Mouse (Mus musculus): ENCODE measurements around the gene Fam71e1.

Gene Fam71e1

DNA sequence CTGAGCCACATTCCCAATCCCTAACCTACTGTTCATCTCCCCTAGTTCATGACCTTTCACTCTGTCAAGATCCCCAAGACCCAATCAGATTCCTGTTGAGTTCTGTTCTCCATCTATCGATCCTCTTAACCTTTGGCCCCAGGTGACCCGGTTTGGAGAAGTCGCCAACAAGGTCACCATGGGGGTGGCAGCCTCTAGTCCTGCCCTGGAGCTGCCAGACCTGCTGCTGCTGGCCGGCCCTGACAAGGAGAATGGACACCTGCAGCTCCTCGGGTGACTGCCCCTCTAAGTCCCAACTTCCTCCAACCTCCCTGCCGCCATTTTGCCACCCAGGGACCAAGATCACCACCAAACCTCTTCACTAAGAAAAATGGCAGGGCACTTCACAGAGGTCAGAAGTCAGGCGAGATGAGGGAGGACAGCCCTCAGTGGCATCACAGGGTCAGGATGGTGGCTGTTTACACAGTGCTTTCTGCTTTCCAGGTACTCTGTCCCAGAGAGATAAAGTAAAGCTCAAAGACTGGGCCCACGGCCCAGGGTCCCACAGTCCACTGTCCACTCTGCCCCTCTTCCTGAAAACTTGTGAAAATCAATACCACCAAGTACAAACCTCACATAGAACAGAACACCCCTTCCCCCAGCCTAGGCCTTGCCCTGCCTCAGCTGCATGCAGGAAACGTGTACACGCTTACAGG is 1.1 kb downstream of the Fam71e1 start:
- no peak for DNase-seq (ENCODE audit: extremely low read depth, low read depth)

DNA sequence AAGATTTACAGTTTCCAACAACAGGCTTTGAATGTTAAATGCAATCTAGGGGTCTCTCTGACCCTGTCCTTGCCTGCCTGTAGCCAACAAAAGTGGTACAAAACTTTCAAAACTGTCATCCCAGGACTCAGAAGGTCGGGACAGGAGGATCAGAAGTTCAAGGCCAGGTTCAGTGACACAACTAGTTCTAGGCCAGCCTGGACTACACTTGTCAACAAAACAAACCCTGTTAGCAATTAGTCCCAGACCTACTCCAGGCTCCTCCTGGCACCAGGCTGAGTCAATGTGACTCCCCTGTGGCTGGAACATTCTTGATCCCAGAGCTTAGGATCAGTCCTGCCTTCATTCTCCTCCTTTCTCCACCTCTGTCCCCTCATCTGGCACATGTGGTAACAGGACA is 2.5 kb downstream of the Fam71e1 start:
- DNase-seq (ENCODE audit: extremely low read depth, low read depth): no peak

- DNase-seq (ENCODE audit: extremely low read depth, low read depth): no peak
These were observed 3.7 kb downstream of the Fam71e1 start for GRCm38 (mm10) chr7:44500046-44500445.

DNA sequence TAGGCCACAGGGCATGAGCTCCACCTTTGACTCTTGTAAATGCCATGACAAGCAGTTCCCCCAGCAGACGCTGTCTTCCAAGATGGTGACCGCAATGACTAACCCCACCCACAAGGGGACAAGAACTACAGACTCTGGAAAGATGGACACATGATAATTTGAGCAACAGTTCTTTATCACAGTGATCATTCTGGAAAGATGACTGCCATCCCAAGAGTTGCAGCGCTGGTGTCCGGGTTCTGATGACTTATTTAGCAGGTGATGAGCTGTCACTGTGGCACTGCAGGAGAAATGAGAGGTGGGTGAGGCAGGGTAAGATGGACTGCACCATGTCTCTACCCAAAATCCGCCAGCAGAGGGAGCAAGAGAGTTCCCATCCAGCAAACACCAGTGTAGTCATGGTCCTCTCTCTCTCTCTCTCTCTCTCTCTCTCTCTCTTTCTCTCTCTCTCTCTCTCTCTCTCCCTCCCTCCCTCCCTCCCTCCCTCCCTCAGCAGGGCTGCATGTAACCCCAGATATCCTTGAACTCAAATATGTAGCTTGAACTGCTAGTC is 5.3 kb downstream of the Fam71e1 start:
- peak; percentile 62 for DNase-seq (ENCODE audit: extremely low read depth, low read depth)

- DNase-seq (ENCODE audit: extremely low read depth, low read depth): no peak
These were observed 11.1 kb downstream of the Fam71e1 start for GRCm38 (mm10) chr7:44507491-44507890.

DNA sequence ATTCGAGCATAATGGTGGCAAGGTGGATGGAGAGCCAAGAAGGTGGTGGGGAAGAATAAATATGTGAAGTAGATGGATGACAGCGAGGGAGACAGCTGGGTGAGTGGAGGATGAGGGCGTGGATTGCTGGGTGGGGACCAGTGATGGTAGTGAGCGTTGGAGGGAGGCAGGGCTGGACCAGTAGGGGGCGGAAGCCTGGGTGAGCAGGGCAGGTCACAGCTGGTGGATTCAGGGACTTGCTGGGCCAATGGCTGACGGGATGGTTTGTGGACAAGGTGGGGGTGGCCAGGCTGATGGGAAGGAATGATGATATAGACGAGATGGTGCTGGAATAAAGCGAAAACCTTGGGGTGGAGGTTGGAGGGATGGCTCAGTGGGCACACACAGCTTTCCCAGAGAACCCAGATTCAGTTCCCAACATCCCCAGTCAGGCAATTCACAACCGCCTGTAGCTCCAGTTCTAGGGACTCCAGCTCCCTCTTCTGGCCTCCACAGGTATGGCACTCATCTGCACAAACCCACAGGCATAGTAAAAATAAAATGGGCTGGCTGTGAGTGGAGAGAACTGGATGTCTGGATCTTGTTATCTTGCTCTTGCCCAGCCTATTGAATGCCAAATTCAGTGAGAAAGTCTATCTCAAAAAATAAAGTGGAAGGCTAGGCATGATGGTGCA is 23.0 kb downstream of the Fam71e1 start:
- no peak for DNase-seq (ENCODE audit: extremely low read depth, low read depth)

DNA sequence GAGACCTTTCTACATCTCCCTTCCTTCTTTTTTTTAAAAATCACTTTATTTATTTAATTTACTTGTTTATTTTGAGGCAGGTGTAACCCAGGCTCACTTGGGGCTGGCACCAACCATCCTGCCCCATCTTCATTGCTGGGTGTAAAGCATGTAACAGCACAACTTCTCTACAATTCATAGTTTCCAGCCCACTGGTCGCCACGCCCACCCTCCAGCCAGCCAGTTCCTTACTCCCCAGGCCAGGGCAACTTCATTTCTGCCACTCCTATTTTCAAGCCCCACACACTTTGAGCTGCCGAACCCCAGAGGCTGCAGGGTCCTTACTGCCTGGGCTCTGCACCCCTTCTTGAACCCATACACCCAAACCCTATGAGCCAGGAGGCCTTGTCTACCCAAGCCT is 24.6 kb downstream of the Fam71e1 start:
- DNase-seq (ENCODE audit: extremely low read depth, low read depth): no peak

DNA sequence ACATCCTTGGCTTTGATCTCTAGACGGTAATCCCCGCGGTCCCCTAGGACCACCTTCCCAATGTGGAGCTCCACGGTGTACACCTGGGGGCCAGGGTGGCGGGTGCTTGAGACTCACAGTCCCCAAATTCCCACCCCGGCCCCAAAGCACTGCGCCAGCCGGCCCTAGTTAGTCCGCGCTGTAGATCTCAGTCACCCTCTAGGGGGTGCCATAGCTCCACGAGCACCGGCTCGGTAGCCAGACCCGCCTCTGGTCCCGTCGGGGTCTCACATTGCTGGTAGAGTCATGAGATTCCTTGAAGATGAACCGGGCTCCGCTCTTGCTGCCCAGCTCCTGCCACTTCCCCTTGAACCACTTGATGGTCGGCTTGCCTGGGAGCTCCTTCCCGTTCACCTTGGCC is 25.3 kb downstream of the Fam71e1 start:
- no peak for DNase-seq (ENCODE audit: extremely low read depth, low read depth)

- DNase-seq (ENCODE audit: extremely low read depth, low read depth): no peak
These were observed 26.7 kb downstream of the Fam71e1 start for GRCm38 (mm10) chr7:44523056-44523455.

DNA sequence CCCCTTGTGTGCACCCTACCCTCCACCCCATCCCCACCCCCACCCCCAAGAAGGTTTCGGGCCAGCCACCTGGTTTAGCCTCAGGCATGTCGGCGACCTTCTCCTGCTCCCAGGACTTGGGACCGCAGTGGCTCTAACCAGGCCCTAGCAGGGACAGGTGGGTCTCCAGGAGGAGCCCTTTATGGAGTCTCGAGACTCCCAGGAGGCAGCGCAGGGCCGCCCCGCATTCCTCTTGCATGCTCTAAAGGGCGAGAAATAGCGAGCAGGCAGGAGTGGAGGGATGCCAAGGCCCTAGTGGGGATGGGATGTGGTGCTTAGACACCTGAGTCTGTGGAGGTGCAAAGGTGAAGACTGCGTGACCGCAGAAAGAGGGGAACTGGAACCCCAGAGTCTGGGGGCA is 28.1 kb downstream of the Fam71e1 start, which contains the start of gene Mybpc2:
Gene Mybpc2 (minus strand): TSS at position 155 of the 400 bp plus-strand sequence.
- DNase-seq (ENCODE audit: extremely low read depth, low read depth): no peak

DNA sequence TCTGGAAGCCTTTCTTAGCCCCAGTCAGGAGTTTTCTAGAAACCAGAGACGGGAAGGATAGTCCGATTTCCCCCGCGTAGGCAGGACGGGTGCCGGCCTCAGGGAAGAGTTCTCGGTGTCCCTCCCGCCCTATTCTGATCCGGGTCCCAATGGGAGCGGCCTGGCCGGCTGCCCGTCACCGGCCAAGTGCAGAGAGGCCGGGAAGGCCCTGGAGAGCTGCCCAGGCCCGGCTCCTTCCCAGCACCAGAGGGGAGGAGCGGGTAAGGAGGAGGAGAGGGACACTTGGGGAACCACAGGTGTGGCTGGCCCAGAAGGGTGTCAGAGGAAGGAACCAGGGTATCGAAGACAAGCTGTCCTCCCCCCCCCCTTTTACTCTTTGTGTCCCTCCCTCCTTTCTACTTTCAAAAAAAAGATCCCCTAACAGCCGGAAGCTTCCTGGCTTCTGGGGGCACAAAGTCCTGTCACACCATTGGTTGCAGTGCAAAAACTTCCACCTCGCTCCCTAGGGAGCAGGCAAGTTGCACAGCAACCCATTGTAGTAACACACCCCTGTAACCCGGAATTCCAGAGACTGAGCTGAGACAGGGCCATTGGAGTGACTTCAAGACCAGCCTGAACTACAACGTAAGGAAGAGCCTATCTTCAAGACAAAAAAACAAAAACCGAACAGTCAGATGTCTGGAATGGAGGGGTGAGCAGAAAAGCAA is 28.9 kb downstream of the Fam71e1 start:
- DNase-seq (ENCODE audit: extremely low read depth, low read depth): no peak

- no peak for DNase-seq (ENCODE audit: extremely low read depth, low read depth)
These were observed 30.2 kb downstream of the Fam71e1 start for GRCm38 (mm10) chr7:44526414-44527154.

- peak; percentile 76 for DNase-seq (ENCODE audit: extremely low read depth, low read depth)
These were observed 31.4 kb downstream of the Fam71e1 start for GRCm38 (mm10) chr7:44527483-44528398.

DNA sequence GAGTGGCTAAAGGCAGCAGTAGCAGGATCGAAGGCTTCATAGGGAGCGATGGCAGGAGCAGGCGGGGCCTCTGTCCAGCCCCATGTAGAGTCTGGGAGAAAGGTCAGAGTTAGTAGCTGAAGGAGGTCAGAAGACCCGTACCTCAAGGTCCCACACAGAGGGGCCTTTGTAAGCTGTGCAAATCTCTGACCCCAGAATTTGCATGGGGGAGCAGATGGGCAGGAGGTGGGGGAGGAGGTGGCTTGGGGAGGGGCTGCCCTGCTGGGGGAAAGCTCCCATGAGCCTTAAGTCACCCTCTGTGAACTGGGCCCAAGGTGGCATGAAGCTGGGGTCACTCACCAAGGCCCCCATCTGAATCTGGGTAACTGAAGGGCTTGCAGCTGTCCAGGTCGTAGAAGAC is 33.1 kb downstream of the Fam71e1 start:
- no peak for DNase-seq (ENCODE audit: extremely low read depth, low read depth)

DNA sequence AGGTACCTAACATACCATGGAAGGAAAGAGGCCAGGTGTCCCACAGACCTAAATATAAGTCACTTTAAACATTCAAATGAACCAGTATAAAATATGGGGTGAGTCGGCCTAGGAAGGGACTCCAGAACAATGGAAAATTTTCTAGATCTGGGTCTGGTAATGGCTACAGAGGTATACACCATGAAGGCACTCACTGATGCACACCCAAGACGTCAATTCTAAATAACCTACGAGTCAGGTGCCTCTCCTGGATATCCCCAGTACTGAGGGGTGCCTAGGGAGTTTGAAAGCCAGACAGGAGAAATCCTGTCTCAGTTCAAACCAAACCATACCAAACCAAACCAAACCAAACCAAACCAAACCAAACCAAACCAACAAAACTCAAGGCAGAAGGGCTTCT is 34.1 kb downstream of the Fam71e1 start:
- no peak for DNase-seq (ENCODE audit: extremely low read depth, low read depth)

DNA sequence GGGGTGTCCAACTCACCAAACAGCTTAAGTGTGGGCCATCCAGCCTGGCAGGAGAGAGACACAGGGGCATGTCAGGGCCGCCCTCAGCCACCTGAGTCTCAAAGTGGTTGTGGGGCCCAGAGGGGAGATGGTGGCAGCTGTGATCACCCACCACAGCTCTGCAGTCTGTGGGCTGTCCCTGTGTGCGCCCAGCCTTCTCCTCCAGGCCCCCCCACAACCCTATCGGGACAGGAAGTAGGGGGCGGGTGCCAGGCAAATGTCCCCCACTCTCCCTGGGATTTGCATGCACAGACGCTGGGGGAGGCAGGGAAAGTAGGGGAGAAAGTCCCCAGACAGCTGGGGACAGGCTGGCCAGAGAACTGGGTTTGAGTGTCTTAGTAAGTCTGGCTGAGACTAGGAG is 34.8 kb downstream of the Fam71e1 start:
- DNase-seq (ENCODE audit: extremely low read depth, low read depth): no peak

DNA sequence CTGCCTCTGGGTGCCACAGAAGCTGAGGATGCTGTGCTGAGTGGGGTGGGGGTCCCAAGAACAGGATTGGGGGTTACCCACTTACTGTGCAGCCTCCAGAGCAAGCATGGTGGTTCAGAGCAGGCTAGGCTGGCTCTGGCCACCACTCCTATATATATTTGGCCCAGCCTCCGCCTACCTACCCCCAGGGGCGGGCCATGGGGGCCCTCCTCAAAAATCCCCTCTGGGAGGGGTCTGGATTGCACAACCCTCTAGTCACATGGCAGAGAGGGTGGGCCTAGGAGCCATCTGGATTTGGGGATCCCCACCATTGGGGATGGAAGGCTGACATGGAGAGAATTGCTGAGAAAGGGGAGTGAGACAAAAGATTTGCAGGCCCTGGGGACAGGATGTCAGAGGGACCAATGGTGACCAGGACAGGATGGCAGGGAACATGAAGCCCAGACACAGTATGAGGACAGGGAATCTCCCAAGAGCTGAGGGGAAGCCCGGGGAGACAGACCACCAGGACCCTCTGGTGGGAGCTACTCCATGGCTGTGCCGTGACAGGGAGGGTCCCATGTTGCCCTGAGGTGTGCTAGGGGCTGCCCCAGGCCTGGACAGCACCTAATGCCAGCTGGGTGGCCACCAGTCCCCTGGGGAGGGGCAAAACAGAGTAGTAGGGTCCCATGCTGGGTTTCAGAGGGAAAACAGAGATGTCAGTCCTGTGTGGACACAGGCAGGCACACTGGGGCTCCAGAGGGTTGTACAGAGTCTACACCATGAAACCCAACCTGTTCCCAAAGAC is 35.8 kb downstream of the Fam71e1 start, which contains the start of gene Spib:
Gene Spib (minus strand): TSS at position 126 of the 787 bp plus-strand sequence.
- DNase-seq (ENCODE audit: extremely low read depth, low read depth): no peak

- no peak for DNase-seq (ENCODE audit: extremely low read depth, low read depth)
These were observed 36.8 kb downstream of the Fam71e1 start for GRCm38 (mm10) chr7:44532918-44533745.

DNA sequence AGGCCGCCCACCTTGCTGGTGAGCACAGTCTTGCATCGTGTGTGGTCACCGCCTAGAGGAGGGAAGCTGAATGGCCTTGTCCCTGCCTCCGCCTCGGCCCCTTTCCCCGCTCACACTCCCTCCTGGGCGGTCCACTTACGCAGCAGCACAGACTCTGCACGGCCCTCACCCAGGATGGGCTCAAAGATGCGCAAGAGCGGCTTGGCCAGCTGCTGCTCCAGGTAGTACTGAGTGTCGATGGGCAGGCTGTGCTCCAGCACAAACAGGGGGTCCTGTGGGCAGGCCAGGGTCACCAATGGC is 37.3 kb downstream of the Fam71e1 start:
- no peak for DNase-seq (ENCODE audit: extremely low read depth, low read depth)
